Comparison of ENCODE assay signal across 8 mouse cellular contexts in the genomic region with DNA sequence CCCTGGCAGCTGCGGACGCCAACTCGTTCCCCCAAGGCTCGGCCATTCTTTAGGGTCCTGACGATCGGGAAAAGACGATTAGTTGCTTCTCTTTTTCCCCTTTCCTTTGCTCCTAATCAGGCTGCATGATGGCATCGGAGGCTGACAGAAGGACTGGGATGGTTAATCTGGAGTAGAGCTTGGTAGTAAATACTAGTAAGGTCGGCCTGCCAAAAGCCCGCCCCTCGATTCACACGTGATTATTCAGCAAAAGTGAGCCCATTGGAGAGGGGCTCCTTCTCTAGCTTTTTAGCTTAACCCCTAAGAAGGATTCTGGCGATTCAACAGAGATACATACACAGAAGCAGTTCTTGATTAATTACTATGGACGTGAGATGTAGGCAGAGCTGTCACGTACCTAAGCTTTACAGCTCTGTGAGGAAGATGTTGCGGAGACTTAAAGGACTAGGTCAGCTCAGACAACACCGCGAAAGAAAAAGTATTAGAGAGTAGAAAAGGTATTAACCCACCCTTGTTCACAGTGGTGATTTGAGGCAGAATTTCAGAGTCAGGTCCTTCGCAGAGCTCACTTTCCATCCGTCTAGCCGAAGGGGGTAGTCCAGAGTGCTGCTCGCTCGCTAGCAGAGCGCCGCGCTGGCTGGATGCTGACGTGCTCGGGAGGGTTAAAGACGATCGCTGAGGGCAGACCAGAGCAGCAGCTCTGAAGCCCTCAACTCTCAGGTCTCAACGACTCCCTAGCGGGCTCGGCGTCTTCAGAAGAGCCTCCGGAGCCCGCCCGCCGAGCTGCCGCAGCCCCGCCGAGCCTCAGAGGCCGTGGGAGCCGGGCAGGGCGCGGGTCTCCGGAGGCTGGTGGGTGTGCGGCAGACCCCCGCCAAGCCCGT. TPM values are rescaled to one million over a fixed set of nuclear protein-coding genes. Genes with fewer than 3 reads are reported as not detected.
DNase-seq lines count a peak whose midpoint lies in the region; ATAC-seq lines count a peak whose summit lies in the region.

No protein-coding gene starts in this region.

- no peak; the same call in 1 of the 2 replicates for ATAC-seq in embryonic facial prominence, embryonic 12.5 days (ENCODE audit: insufficient number of reproducible peaks, insufficient read depth, low FRiP score, low TSS enrichment)
- peak; percentile 33 for ATAC-seq in liver, embryonic 16.5 days (ENCODE audit: low read depth)
- ATAC-seq in neural tube, embryonic 12.5 days (ENCODE audit: low FRiP score, low read depth): peak; percentile 65

- peaks cover 26% of the 10 kb centered on the region for H3K27me3 ChIP-seq in embryonic facial prominence, embryonic 12.5 days
- H3K27me3 ChIP-seq in liver, embryonic 16.5 days (ENCODE audit: control insufficient read depth, insufficient read depth, low read depth, low read length): peaks cover 20% of the 10 kb centered on the region
- peaks cover 48% of the 10 kb centered on the region for H3K27me3 ChIP-seq in neural tube, embryonic 12.5 days (replicated peaks)

- no peaks in the 10 kb centered on the region for H3K36me3 ChIP-seq in embryonic facial prominence, embryonic 12.5 days
- peaks cover 5% of the 10 kb centered on the region for H3K36me3 ChIP-seq in liver, embryonic 16.5 days (ENCODE audit: control insufficient read depth, insufficient read depth)
- no peaks in the 10 kb centered on the region for H3K36me3 ChIP-seq in neural tube, embryonic 12.5 days

- H3K4me3 ChIP-seq in embryonic facial prominence, embryonic 12.5 days: peak overlapping the region; percentile 60
- peak overlapping the region; percentile 100 for H3K4me3 ChIP-seq in liver, embryonic 16.5 days (ENCODE audit: low read depth, low read length)
- H3K4me3 ChIP-seq in neural tube, embryonic 12.5 days: peak overlapping the region; percentile 58

- peak overlapping the region; percentile 96 for H3K4me2 ChIP-seq in embryonic facial prominence, embryonic 12.5 days (replicated peaks)
- H3K4me2 ChIP-seq in liver, embryonic 16.5 days (ENCODE audit: low read depth, low read length): peak overlapping the region; percentile 88
- H3K4me2 ChIP-seq in neural tube, embryonic 12.5 days (replicated peaks): peak overlapping the region; percentile 96

- DNase-seq in CD4-positive helper T cell, adult 2 months (ENCODE audit: low read depth, low spot score): peak; percentile 74
- DNase-seq in adrenal gland, adult 8-10 months: peak; percentile 81
- DNase-seq in heart, adult 9 months (ENCODE audit: low spot score in 2 of 2): peak; percentile 83 to 86
- peak; percentile 61 to 72 for DNase-seq in kidney, adult 8-10 months
- peak; percentile 67 for DNase-seq in testis, postnatal 14 days (ENCODE audit: low spot score)

- peaks cover 13% of the 10 kb centered on the region for H3K4me1 ChIP-seq in embryonic facial prominence, embryonic 12.5 days
- peaks cover 7% of the 10 kb centered on the region for H3K4me1 ChIP-seq in liver, embryonic 16.5 days (ENCODE audit: control insufficient read depth, low read depth, low read length)
- peaks cover 21% of the 10 kb centered on the region for H3K4me1 ChIP-seq in neural tube, embryonic 12.5 days

- H3K9me3 ChIP-seq in embryonic facial prominence, embryonic 12.5 days: no peaks in the 10 kb centered on the region
- no peaks in the 10 kb centered on the region for H3K9me3 ChIP-seq in liver, embryonic 16.5 days (replicated peaks; ENCODE audit: control insufficient read depth, low read length)
- no peaks in the 10 kb centered on the region for H3K9me3 ChIP-seq in neural tube, embryonic 12.5 days

- WGBS in embryonic facial prominence, embryonic 12.5 days: under 1% methylated on average over 49 of the region's 49 CpGs
- WGBS in liver, embryonic 16.5 days (ENCODE audit: insufficient replicate concordance): under 1% methylated on average over 49 of the region's 49 CpGs
- under 1% methylated on average over 47 of the region's 49 CpGs for WGBS in neural tube, embryonic 12.5 days

- no peak overlapping the region for H3K27ac ChIP-seq in embryonic facial prominence, embryonic 12.5 days
- peak overlapping the region; percentile 94 for H3K27ac ChIP-seq in liver, embryonic 16.5 days (ENCODE audit: low read length)
- no peak overlapping the region for H3K27ac ChIP-seq in neural tube, embryonic 12.5 days

- H3K9ac ChIP-seq in embryonic facial prominence, embryonic 12.5 days: peak overlapping the region; percentile 86
- peak overlapping the region; percentile 99 for H3K9ac ChIP-seq in liver, embryonic 16.5 days (ENCODE audit: low read depth, low read length)
- H3K9ac ChIP-seq in neural tube, embryonic 12.5 days: peak overlapping the region; percentile 77

RNA-seq across cellular contexts. Expression of gene Cdkn2c, which starts 1.6 kb away (rescaled TPM):
- 10 to 100 TPM; 68.5 to 77.8 (median 72.5) TPM for total RNA-seq in adrenal gland, adult 8-10 months (2022)
- polyA plus RNA-seq in embryonic facial prominence, embryonic 12.5 days (2016; fragmentation: Nextera tagmentation; extraction: Ambion mirVana): 7.4 and 9.8 TPM in 2 replicates
- polyA plus RNA-seq in liver, embryonic 16.5 days (2015; fragmentation: Nextera tagmentation; extraction: Ambion mirVana): 11.3 and 11.5 TPM in 2 replicates
- polyA plus RNA-seq in neural tube, embryonic 12.5 days (2016; fragmentation: Nextera tagmentation; extraction: Ambion mirVana): 6.8 and 7.5 TPM in 2 replicates

RNA-seq across cellular contexts. Expression of gene Faf1, which starts 11.0 kb away (rescaled TPM):
- total RNA-seq in adrenal gland, adult 8-10 months (2022): 10 to 100 TPM; 25.7 to 32.5 (median 31.0) TPM
- 34.1 and 36.4 TPM in 2 replicates for polyA plus RNA-seq in embryonic facial prominence, embryonic 12.5 days (2016; fragmentation: Nextera tagmentation; extraction: Ambion mirVana)
- polyA plus RNA-seq in liver, embryonic 16.5 days (2015; fragmentation: Nextera tagmentation; extraction: Ambion mirVana): 11.1 and 11.3 TPM in 2 replicates
- polyA plus RNA-seq in neural tube, embryonic 12.5 days (2016; fragmentation: Nextera tagmentation; extraction: Ambion mirVana): 41.7 and 46.1 TPM in 2 replicates
